Mouse (Mus musculus) 416B (cell line): ENCODE data around the gene Rhox2a.
"Not testable (repeated sequence)": the region's sequence is repeated elsewhere in the genome, so short reads cannot be mapped to it uniquely, and the experiment has no call there.

Source experiments
- DNase-seq: peaks from one replicate; pipeline ENCODE4 v3.0.0; 2011; ENCODE audit warnings: low read depth

Gene Rhox2a

GRCm38 (mm10) chrX:37244676-37245075 lies at the start of gene Rhox2a:
TSS of gene Rhox2a (plus strand) at chrX:37244976.
- not testable (repeated sequence) for DNase-seq

DNA sequence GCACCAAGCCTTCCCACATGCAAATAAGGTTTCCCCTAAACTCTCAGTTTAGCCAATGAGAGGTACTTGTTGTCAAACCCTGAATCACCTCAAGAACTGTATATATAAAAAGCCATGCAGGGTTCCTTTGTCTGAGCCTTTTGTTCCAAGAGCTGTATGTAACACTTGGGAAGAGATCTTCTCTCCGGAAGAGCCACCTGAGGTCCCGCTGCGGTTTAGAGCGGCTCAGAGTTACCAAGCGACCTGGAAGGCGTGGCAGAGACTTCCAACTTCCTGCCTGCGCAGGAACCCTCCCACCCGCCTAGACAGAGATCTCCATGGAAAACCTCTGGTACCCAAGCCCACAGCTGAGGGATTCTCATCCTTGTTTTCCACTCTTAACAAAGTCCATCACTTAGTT lies 46.1 kb upstream of the Rhox2a start:
- no peak for DNase-seq

DNA sequence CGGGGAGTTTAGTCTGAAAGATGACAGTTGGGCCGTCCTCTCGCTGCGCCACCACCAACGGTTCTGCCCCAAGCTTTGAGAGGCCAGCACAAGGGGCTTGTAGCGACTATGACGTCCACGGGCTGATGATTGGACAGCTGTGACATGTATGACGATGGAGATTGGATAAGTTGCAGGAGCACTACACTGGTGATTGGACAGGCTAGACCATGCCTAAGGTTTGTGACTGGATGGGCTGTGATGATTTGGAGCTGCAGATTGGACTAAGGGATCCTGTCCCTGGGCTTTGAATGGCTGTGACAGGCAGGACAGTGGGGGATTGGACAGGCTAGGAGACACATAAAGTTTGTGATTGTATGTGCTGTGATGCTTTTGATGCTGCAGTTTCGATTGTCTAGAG lies 33.8 kb upstream of the Rhox2a start, which contains the start of gene Gm9:
Gene Gm9, minus strand, starts transcription at position 101 of the 400 bp plus-strand sequence.
- DNase-seq: no peak

- not testable (repeated sequence) for DNase-seq
Observed at GRCm38 (mm10) chrX:37222158-37222557, 22.6 kb upstream of the Rhox2a start, which contains the start of gene Rhox1. TSS of gene Rhox1 (minus strand) at chrX:37222258.

DNA sequence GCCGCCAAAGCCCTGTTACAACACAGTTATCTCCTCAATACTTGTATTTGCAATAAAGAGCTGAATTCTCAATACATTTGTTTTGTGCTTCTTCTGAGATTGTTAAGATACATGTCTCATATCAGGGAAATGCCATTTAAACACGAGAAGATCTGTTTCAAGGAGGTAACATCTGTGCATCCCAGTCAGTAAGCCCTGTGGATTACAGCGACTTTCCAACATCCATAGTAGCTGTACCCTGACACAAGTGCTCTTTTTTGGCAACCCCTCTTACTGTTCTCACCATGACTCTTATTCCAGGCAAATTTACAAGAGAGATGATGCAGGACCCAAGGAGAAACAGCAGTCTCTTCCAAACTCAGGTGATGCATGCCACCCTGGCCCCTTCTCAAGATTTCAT lies 4.8 kb downstream of the Rhox2a start, which contains the start of gene Rhox3a:
Gene Rhox3a, plus strand, starts transcription at position 301 of the 400 bp plus-strand sequence.
- not testable (repeated sequence) for DNase-seq

DNA sequence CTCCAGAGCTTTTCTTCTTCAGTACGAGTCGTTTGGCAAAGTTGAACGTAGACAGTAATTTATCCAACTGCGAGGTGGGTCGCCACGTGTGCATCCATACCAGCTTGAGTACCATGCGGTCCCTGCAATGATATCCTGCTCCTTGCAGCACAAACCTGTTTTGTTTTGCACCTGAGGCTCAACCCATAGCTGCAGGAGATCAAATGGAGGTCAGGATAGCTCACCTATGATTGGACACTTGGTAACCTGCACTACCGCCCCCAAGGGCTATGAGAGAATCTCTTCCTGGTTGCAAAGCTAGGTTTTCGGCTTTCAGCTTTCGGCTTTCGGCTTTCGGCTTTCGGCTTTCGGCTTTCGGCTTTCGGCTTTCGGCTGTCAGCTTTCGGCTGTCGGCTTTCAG lies 20.3 kb downstream of the Rhox2a start, which contains the start of gene Rhox4a:
Gene Rhox4a, plus strand, starts transcription at position 301 of the 400 bp plus-strand sequence.
- DNase-seq: not testable (repeated sequence)
